Mouse (Mus musculus) brain, embryonic 14.5 days (tissue): Measurements from ENCODE around the gene Cwc22. TPM values are rescaled to one million over a fixed set of nuclear protein-coding genes. Genes with fewer than 3 reads are reported as not detected.

Experiments
- DNase-seq: peaks from one replicate; pipeline ENCODE4 v3.0.0-alpha.2; 2011; ENCODE audit warnings: low read depth
- CTCF ChIP-seq: fragments of 200-500 bp; IDR thresholded peaks from 2 replicates; pipeline ENCODE4 v1.5.1; 2012; ENCODE audit warnings: inconsistent platforms, mild to moderate bottlenecking, moderate library complexity, borderline replicate concordance; ENCODE audit not compliant: insufficient read depth, insufficient read length; ENCODE audit errors: extremely low read depth
- POLR2A ChIP-seq: fragments of 200-500 bp; IDR thresholded peaks from 2 replicates; pipeline ENCODE4 v1.6.1; 2012; ENCODE audit warnings: mild to moderate bottlenecking, inconsistent platforms, borderline replicate concordance; ENCODE audit not compliant: poor library complexity, insufficient read depth, insufficient read length, severe bottlenecking; ENCODE audit errors: extremely low read depth
- polyA plus RNA-seq: library from polyadenylated mRNA; depleted of rRNA; stranded (reverse); fragments of >200 nt; gene quantifications from 2 replicates; pipeline ENCODE4 v1.2.3, GENCODE M21; 2012; rRNA removed

Gene Cwc22
- polyA plus RNA-seq, 1 experiment: 24.1 TPM

DNA sequence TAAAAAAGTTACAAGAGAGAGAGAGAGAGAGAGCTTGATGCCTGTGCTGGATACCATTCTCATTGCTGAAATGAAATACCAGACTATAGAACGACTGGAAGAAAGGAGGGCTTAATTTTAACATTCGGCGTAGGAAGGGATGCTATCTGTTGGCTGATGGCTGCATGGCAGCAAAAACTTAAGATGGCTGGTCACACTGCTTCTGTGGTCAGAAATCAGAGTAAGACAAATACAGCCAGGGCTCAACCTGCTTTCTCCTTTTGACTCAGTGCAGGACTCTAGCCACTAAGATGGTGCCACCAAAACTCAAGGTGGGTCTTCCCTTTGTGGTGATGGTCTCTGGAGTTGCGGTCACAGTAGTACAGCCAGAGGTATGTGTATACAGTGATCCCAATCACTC, 70.7 kb downstream of the Cwc22 start:
- TF ChIP-seq POLR2A (no peak), CTCF (no peak)
- DNase-seq: no peak

DNA sequence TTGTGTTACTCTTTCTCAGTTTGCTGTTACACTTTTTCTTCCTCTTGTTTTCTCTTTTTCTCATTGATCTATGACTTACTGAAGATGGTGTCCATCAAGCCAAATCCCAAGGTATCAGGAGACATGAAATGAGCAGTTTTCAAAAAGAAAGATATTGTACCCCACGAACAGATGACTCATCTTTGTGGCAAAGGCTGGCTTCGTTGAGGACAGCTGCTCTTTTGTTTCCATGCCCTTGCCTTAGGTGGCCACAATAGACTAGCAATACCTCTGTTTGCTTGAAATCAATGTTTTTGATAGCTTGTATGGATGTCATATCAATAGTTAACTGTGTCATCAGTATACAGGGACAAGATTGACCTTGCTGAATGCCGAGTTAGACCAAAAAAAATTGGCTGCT, 71.5 kb downstream of the Cwc22 start:
- no peak for DNase-seq
- no peak for TF ChIP-seq CTCF
- no peak for TF ChIP-seq POLR2A

DNA sequence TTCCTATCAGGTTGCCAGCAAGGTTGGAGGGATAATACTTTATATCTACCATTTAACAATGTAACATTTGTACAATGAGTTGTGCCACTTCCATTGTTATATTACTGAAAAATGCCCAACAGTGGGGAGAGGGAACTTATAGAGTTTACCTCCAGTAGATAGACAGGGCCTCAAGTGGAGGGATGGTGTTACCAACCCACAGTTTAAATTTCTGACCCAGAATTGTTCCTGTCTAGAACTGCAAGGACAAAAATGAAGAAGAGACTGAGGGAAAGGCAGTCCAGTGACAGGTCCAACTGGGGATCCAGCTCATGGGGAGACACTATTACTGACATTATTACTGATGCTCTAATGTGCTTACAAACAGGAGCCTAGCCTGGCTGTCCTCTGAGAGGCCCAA, 72.4 kb downstream of the Cwc22 start:
- no peak for TF ChIP-seq CTCF
- TF ChIP-seq POLR2A: no peak
- DNase-seq: no peak

DNA sequence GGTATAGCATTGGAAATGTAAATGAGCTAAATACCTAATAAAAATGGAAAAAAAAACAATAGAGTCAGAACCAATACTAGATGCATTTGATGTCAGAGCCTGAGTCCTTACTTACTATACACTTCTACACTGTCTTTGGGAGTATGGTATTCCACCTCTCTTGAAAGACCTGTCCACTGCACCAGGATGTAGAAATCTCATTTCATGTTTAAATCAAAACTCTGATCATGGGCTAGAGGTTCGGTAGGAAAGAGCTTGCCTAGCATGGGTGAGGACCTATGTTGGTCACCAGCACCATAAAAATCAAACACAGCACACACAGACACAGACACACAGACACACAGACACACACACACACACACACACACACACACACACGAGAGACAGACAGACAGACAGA, 73.5 kb downstream of the Cwc22 start:
- no peak for DNase-seq
- TF ChIP-seq CTCF: no peak
- TF ChIP-seq POLR2A: no peak

DNA sequence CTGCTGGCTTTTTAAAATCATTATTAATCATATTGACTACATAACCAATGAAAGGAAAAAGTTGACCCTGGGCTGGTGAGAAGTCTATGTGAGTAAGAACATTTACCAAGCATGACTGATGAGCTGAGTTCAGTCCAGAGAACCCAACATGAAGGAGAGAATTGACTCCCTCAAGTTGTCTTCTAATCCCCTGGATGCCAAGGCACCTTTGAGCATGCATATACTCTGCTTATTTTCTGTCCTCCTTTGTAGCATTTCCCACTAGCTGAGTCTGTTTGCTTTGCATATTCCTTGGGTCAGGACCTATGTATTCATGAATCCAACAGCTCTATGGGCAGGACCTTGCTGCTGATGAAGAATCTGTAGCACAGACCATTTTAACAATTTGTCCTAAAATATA, 75.0 kb downstream of the Cwc22 start:
- TF ChIP-seq CTCF (no peak), POLR2A (no peak)
- no peak for DNase-seq

DNA sequence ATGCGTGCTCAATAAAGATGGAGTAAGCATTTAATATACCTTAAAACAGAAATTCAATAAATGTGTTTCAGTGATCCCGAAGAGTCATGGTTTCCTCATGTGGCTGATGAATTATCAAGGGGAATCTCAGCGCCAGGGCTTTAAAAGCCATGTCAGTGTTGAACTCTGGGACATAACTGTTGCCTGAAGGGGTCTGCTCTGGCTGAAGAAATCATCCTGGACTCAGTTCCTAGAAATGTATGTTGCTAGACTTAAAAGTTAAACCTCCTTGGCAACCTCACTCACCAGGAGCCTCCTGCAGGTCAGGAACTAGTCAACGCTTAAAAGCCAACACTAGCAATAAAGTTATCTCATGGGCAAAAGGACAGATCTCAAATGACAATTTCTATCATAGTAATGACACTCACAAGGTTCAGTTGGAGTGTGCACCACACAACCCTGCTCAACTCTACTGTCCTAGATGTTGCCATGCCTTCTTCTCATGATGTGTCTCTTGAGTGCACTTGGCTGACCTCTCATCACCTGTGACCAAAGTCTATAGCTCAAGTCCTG, 76.4 kb downstream of the Cwc22 start:
- no peak for DNase-seq
- TF ChIP-seq POLR2A: no peak
- TF ChIP-seq CTCF: no peak

DNA sequence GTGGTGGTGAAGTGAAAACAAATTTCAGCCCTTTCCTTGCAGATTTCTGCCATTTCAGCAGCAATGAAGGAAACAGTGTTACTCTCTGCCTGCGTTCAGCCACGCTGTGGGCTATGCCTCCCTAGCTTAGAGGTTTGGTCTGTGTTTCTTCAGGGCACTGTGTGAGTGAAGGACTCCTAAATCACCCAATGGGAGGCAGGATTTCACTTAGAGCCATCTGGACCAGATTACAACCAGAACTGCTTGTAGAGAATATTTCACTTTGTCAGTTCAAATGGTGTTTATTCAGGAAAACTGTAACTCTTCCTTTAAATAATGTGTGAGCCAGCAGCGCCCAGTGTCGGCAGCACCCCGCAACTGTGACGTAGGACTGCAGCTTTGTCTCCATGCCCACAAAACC, 82.2 kb downstream of the Cwc22 start:
- TF ChIP-seq POLR2A: no peak
- no peak for TF ChIP-seq CTCF
- peak; percentile 4 for DNase-seq

DNA sequence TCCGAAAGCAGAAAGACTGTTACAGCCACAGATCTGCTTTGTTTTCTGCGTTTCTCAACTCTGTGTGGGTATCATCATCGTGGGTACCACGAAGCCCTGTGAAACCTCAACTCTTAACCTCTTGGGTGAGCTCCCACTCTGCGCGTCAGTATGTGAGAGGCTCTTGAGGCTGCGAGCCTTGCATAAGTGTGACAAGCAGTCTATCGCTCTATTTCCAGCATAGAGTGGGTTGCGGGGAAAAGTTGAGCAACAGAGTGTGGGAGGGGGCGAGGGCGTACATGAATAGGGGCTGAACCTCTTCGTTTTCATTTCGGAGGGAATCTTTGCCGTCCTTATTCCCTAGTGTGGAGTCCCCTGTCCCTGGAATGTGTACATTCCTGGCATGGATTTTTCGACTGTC, 82.7 kb downstream of the Cwc22 start:
- no peak for DNase-seq
- TF ChIP-seq CTCF (no peak), POLR2A (no peak)

DNA sequence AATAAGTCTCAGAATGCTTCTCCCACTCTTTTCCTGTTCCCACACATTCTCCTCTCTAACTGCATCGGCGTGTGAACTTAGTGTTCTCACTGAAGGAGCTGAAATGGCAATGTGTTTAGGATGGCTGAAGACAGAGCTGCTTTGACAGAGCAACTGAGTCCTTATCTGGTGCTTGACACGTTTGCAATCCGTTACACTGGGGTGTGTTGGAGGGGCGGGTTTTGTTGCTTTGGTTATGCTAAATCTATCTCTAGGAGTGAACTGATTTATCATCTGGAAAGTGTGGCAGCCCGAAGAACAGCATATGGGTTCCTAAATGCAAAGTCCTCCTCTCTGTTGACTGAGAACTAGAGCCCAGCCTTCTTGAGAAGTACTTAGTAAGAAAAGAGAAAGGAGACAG, 104.7 kb downstream of the Cwc22 start:
- TF ChIP-seq POLR2A (no peak), CTCF (no peak)
- DNase-seq: no peak

DNA sequence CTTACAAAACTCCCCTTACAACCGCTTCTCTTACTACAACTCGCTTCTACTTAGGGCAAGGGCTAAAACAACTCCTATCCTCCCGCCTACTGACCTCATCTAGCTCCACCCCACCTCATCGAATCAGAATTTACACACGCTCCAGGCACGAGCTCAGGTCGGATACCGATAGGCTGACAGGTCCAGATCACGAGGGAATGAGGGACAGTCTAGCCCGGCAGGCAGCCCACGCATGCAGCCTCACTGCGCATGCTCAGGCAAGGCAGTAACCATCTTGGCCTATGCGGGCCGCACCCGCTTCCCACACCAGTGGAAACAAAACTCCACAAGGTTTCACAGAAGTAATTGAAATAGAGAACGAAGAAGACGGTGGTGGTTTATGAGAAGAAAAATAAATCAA, 106.6 kb downstream of the Cwc22 start:
- no peak for TF ChIP-seq CTCF
- no peak for TF ChIP-seq POLR2A
- no peak for DNase-seq

DNA sequence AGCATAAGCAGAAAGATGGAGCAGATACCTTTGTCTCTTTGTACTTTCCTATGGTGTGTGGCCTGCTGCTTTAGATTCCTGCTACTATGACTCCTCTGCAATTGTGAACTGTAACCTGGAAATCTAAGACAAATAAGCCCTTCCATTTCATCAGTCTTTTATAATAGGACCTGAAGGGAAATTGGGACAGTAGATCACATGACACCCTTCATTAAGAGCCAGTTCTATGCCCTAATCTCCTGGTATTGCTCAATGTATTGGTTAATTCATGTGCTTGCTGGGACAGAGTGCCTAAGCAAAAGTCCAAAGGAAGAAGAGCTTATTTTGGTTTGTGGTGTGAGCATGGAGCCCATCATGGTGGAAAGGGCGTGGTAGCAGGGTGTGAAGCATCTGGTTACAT, 107.5 kb downstream of the Cwc22 start:
- DNase-seq: no peak
- TF ChIP-seq POLR2A (no peak), CTCF (no peak)

DNA sequence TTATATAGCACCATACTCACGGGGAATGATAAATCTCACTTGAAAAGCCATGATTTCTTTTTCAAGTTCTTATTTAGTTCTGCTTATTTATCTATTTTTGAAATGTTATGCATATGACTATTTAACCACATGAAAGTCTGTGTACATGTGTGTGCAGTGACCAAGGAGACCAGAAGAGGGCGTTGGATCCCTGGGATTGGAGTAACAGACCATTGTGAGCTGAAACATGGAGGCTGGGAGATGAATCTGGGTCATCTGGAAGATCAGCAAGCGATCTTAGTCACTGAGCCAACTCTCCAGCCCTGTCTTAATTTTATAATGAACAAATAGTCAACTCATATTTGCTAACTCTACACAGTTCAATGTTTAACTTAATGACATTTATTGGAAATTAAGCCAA, 110.4 kb downstream of the Cwc22 start:
- no peak for DNase-seq
- TF ChIP-seq POLR2A (no peak), CTCF (no peak)

Other genes with a start within 250 kb of the Cwc22 start
- 9.6 and 13.8 TPM in 2 replicates for gene Zfp385b, start 126.7 kb downstream of the Cwc22 start, polyA plus RNA-seq